Mouse (Mus musculus) stomach, embryonic 16.5 days (tissue): ENCODE measurements at regions not wholly inside any gene's neighbourhood (a gene's known extent, or its start where the extent isn't known, plus 50 kb on each side); places are given as distances from the start of the nearest gene placed in this dataset.
A peak's percentile ranks its signal among the peaks of the same experiment; 100 is the strongest.
"Not testable (repeated sequence)": the region's sequence is repeated elsewhere in the genome, so short reads cannot be mapped to it uniquely, and the experiment has no call there.

Experiments
- ATAC-seq: fragments of 200-750 bp; cut with Nextera tagmentation; 2 replicates; pipeline ENCODE4 v1.8.0; 2017; ENCODE audit warnings: moderate number of reproducible peaks, moderate TSS enrichment; ENCODE audit not compliant: insufficient read depth, low FRiP score
- H3K27ac ChIP-seq: fragments of 300-500 bp; sonication (generic); 2 replicates; pipeline ENCODE4 v1.5.1; 2014; ENCODE audit warnings: low read length
- H3K27me3 ChIP-seq: fragments of 300-500 bp; sonication (generic); 2 replicates; pipeline ENCODE4 v1.6.1; 2014; ENCODE audit warnings: low read length, control low read depth, mixed read lengths; ENCODE audit not compliant: control insufficient read depth, insufficient read depth
- H3K36me3 ChIP-seq: fragments of 300-500 bp; sonication (generic); 2 replicates; pipeline ENCODE4 v1.6.1; 2014; ENCODE audit warnings: low read length; ENCODE audit not compliant: control insufficient read depth, insufficient read depth
- H3K4me1 ChIP-seq: fragments of 300-500 bp; sonication (generic); 2 replicates; pipeline ENCODE4 v1.6.1; 2014; ENCODE audit warnings: low read length, control low read depth, mixed read lengths; ENCODE audit not compliant: control insufficient read depth, insufficient read depth
- H3K4me2 ChIP-seq: fragments of 300-500 bp; sonication (generic); 2 replicates; pipeline ENCODE4 v1.6.1; 2014; ENCODE audit warnings: low read depth, low read length, mixed read lengths
- H3K4me3 ChIP-seq: fragments of 300-500 bp; sonication (generic); replicated peaks from 2 replicates; pipeline ENCODE4 v1.5.1; 2014; ENCODE audit warnings: mild to moderate bottlenecking, low read length
- H3K9ac ChIP-seq: fragments of 300-500 bp; sonication (generic); 2 replicates; pipeline ENCODE4 v1.6.1; 2014; ENCODE audit warnings: low read length
- H3K9me3 ChIP-seq: fragments of 300-500 bp; sonication (generic); replicated peaks from 2 replicates; pipeline ENCODE4 v1.6.1; 2016; ENCODE audit warnings: low read length, control low read depth; ENCODE audit not compliant: control insufficient read depth
- WGBS: fragments of 180-500 bp; shearing (Covaris S2); extraction: QIAGEN DNeasy Blood & Tissue Kit; methylation state at CpG from one replicate; pipeline ENCODE4 v1.1.7; 2014; 5-methylcytosine and 5-hydroxymethylcytosine counted together

- H3K4me2 ChIP-seq: no peak overlapping the region
- ATAC-seq: no peak
- no peak overlapping the region for H3K27ac ChIP-seq
- H3K4me3 ChIP-seq: no peak overlapping the region
- no peaks in the 10 kb centered on the region for H3K36me3 ChIP-seq
- H3K9ac ChIP-seq: no peak overlapping the region
- no peaks in the 10 kb centered on the region for H3K9me3 ChIP-seq
- no peaks in the 10 kb centered on the region for H3K4me1 ChIP-seq
- no peaks in the 10 kb centered on the region for H3K27me3 ChIP-seq
These were observed 1878.9 kb upstream of the Flrt2 start for GRCm38 (mm10) chr12:93812963-93813733.

GRCm38 (mm10) chr12:93850944-93851520 is 1841.0 kb upstream of the Flrt2 start:
- 71% methylated on average over 1 of the region's 1 CpGs for WGBS
- H3K27me3 ChIP-seq: no peaks in the 10 kb centered on the region
- H3K27ac ChIP-seq: no peak overlapping the region
- H3K4me1 ChIP-seq: no peaks in the 10 kb centered on the region
- ATAC-seq: no peak
- no peak overlapping the region for H3K4me2 ChIP-seq
- no peak overlapping the region for H3K9ac ChIP-seq
- H3K36me3 ChIP-seq: no peaks in the 10 kb centered on the region
- H3K9me3 ChIP-seq: no peaks in the 10 kb centered on the region
- H3K4me3 ChIP-seq: no peak overlapping the region

- Histone ChIP-seq H3K9me3 (no peaks in the 10 kb centered on the region), H3K4me1 (no peaks in the 10 kb centered on the region), H3K4me2 (no peak overlapping the region), H3K9ac (no peak overlapping the region), H3K4me3 (no peak overlapping the region), H3K36me3 (no peaks in the 10 kb centered on the region), H3K27ac (no peak overlapping the region), H3K27me3 (no peaks in the 10 kb centered on the region)
- 52% methylated on average over 1 of the region's 1 CpGs for WGBS
- no peak for ATAC-seq
These were observed 1840.4 kb upstream of the Flrt2 start for GRCm38 (mm10) chr12:93851660-93852059.

GRCm38 (mm10) chr12:93885946-93886345 is 1806.1 kb upstream of the Flrt2 start:
- no peak overlapping the region for H3K9ac ChIP-seq
- 56% methylated on average over 2 of the region's 2 CpGs for WGBS
- no peak overlapping the region for H3K4me2 ChIP-seq
- H3K9me3 ChIP-seq: no peaks in the 10 kb centered on the region
- no peaks in the 10 kb centered on the region for H3K27me3 ChIP-seq
- ATAC-seq: no peak
- H3K4me3 ChIP-seq: no peak overlapping the region
- no peak overlapping the region for H3K27ac ChIP-seq
- H3K36me3 ChIP-seq: no peaks in the 10 kb centered on the region
- H3K4me1 ChIP-seq: no peaks in the 10 kb centered on the region

GRCm38 (mm10) chr12:93890109-93890508 is 1801.9 kb upstream of the Flrt2 start:
- no peak overlapping the region for H3K4me2 ChIP-seq
- no peak for ATAC-seq

GRCm38 (mm10) chr12:93928541-93929238 is 1763.3 kb upstream of the Flrt2 start:
- H3K36me3 ChIP-seq, H3K27me3 ChIP-seq, H3K4me2 ChIP-seq, H3K4me3 ChIP-seq, H3K9ac ChIP-seq, H3K4me1 ChIP-seq, H3K27ac ChIP-seq, H3K9me3 ChIP-seq: not testable (repeated sequence)
- WGBS: 91% methylated on average over 1 of the region's 27 CpGs
- ATAC-seq: peak; percentile 84

More at GRCm38 (mm10) chr12:93890109-93890508, 1801.9 kb upstream of the Flrt2 start:
- Histone ChIP-seq H3K9ac (no peak overlapping the region), H3K36me3 (no peaks in the 10 kb centered on the region), H3K27me3 (no peaks in the 10 kb centered on the region), H3K4me3 (no peak overlapping the region), H3K27ac (no peak overlapping the region), H3K9me3 (no peaks in the 10 kb centered on the region), H3K4me1 (no peaks in the 10 kb centered on the region)
- WGBS: 64% methylated on average over 3 of the region's 3 CpGs

GRCm38 (mm10) chr12:93929239-93929563 is 1762.8 kb upstream of the Flrt2 start:
- not testable (repeated sequence) for H3K9me3 ChIP-seq, H3K9ac ChIP-seq, H3K4me3 ChIP-seq, H3K4me1 ChIP-seq, H3K4me2 ChIP-seq, H3K36me3 ChIP-seq, H3K27ac ChIP-seq, H3K27me3 ChIP-seq
- peak; percentile 79 for ATAC-seq
- WGBS: 89% methylated on average over 4 of the region's 7 CpGs

GRCm38 (mm10) chr12:93930242-93930641 is 1761.8 kb upstream of the Flrt2 start:
- H3K9me3 ChIP-seq, H3K36me3 ChIP-seq, H3K9ac ChIP-seq, H3K27ac ChIP-seq, ATAC-seq, H3K4me1 ChIP-seq, H3K4me2 ChIP-seq, H3K4me3 ChIP-seq, H3K27me3 ChIP-seq: not testable (repeated sequence)
- WGBS: 90% methylated on average over 11 of the region's 11 CpGs

GRCm38 (mm10) chr12:93960869-93961268 is 1731.2 kb upstream of the Flrt2 start:
- no peak for ATAC-seq
- 67% methylated on average over 1 of the region's 1 CpGs for WGBS
- H3K36me3 ChIP-seq: no peaks in the 10 kb centered on the region

More at GRCm38 (mm10) chr12:93960869-93961268, 1731.2 kb upstream of the Flrt2 start:
- Histone ChIP-seq H3K4me3 (no peak overlapping the region), H3K27me3 (no peaks in the 10 kb centered on the region), H3K9ac (no peak overlapping the region), H3K4me2 (no peak overlapping the region), H3K9me3 (no peaks in the 10 kb centered on the region), H3K4me1 (no peaks in the 10 kb centered on the region), H3K27ac (no peak overlapping the region)
